Mouse (Mus musculus): Measurements from ENCODE around the gene Cd69.

DNA sequence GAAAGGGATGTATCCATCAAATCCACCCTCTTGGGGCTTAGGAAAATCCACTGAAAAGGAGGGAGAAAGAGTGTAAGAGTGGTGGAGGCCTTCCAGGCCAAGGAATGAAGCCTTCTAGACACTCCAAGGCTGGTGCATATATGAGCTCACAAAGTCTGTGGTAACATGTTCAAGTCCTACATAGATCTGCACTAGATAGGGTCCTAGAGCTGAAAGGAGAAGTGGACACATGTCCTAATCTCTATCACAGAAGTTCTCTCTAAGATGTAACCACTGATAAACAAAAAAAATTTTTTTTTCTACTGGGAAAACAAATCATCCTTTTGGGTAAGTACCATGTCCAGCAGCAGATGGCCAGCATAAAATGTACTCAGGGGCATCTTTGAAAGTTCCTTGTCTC lies 13.5 kb upstream of the Cd69 start:
- no peak for TF ChIP-seq CTCF (IDR thresholded peaks at IDR 0.05)
- no peak for TF ChIP-seq EP300 (IDR thresholded peaks at IDR 0.05)
